Mouse (Mus musculus): ENCODE results near the gene Fam83d. TPM values are rescaled to one million over a fixed set of nuclear protein-coding genes. Genes with fewer than 3 reads are reported as not detected.

Fam83d gene
- polyA plus RNA-seq, 1 experiment from 2014 or later, result 51.1 TPM

GRCm38 (mm10) chr2:158800788-158801187, 32.9 kb downstream of the Fam83d start:
- ATAC-seq (ENCODE audit: insufficient number of reproducible peaks, low FRiP score, low TSS enrichment, low read depth), result no peak
- H3K27me3 ChIP-seq (ENCODE audit: control insufficient read depth, insufficient read depth, low read length), result no peaks in the 10 kb centered on the region
- no peaks in the 10 kb centered on the region for H3K9me3 ChIP-seq (ENCODE audit: control insufficient read depth, low read length)
- DNase-seq (ENCODE audit: low spot score), result no peak
- peaks cover 6% of the 10 kb centered on the region; the same call in 1 of the 2 replicates for H3K36me3 ChIP-seq (ENCODE audit: control insufficient read depth, insufficient read depth, low read length)
- no peak overlapping the region for H3K9ac ChIP-seq (ENCODE audit: low read length)
- H3K4me1 ChIP-seq (ENCODE audit: control insufficient read depth, insufficient read depth, low read length), result no peaks in the 10 kb centered on the region
- H3K27ac ChIP-seq (replicated peaks; ENCODE audit: low read depth, low read length), result no peak overlapping the region
- no peak overlapping the region for H3K4me2 ChIP-seq (ENCODE audit: low read depth, severe bottlenecking)
- H3K4me3 ChIP-seq (ENCODE audit: low read depth, low read length), result no peak overlapping the region
- WGBS, result 93% methylated on average over 8 of the region's 8 CpGs

GRCm38 (mm10) chr2:158803575-158803974, 35.7 kb downstream of the Fam83d start:
- 88% methylated on average over 8 of the region's 8 CpGs for WGBS
- Histone ChIP-seq H3K4me2 (ENCODE audit: low read depth, severe bottlenecking) (no peak overlapping the region), H3K9me3 (ENCODE audit: control insufficient read depth, low read length) (no peaks in the 10 kb centered on the region), H3K27ac (replicated peaks; ENCODE audit: low read depth, low read length) (no peak overlapping the region), H3K36me3 (ENCODE audit: control insufficient read depth, insufficient read depth, low read length) (peaks cover 8% of the 10 kb centered on the region; the same call in 1 of the 2 replicates), H3K9ac (ENCODE audit: low read length) (no peak overlapping the region), H3K4me3 (ENCODE audit: low read depth, low read length) (no peak overlapping the region), H3K27me3 (ENCODE audit: control insufficient read depth, insufficient read depth, low read length) (no peaks in the 10 kb centered on the region), H3K4me1 (ENCODE audit: control insufficient read depth, insufficient read depth, low read length) (no peaks in the 10 kb centered on the region)
- DNase-seq (ENCODE audit: low spot score) (no peak), ATAC-seq (ENCODE audit: insufficient number of reproducible peaks, low FRiP score, low TSS enrichment, low read depth) (no peak)

- Histone ChIP-seq H3K9me3 (ENCODE audit: control insufficient read depth, low read length) (no peaks in the 10 kb centered on the region), H3K4me2 (ENCODE audit: low read depth, severe bottlenecking) (no peak overlapping the region), H3K27me3 (ENCODE audit: control insufficient read depth, insufficient read depth, low read length) (no peaks in the 10 kb centered on the region), H3K4me3 (ENCODE audit: low read depth, low read length) (no peak overlapping the region), H3K9ac (ENCODE audit: low read length) (no peak overlapping the region), H3K27ac (replicated peaks; ENCODE audit: low read depth, low read length) (no peak overlapping the region), H3K36me3 (ENCODE audit: control insufficient read depth, insufficient read depth, low read length) (peaks cover 2% of the 10 kb centered on the region; the same call in 1 of the 2 replicates), H3K4me1 (ENCODE audit: control insufficient read depth, insufficient read depth, low read length) (no peaks in the 10 kb centered on the region)
- ATAC-seq (ENCODE audit: insufficient number of reproducible peaks, low FRiP score, low TSS enrichment, low read depth), result no peak
- DNase-seq (ENCODE audit: low spot score), result no peak
Observed at GRCm38 (mm10) chr2:158815686-158816085, 47.8 kb downstream of the Fam83d start.

GRCm38 (mm10) chr2:158816239-158816638, 48.3 kb downstream of the Fam83d start:
- peaks cover 2% of the 10 kb centered on the region; the same call in 1 of the 2 replicates for H3K36me3 ChIP-seq (ENCODE audit: control insufficient read depth, insufficient read depth, low read length)
- no peaks in the 10 kb centered on the region for H3K4me1 ChIP-seq (ENCODE audit: control insufficient read depth, insufficient read depth, low read length)
- no peak overlapping the region for H3K4me2 ChIP-seq (ENCODE audit: low read depth, severe bottlenecking)
- DNase-seq (ENCODE audit: low spot score), result no peak
- ATAC-seq (ENCODE audit: insufficient number of reproducible peaks, low FRiP score, low TSS enrichment, low read depth), result no peak
- WGBS, result 90% methylated on average over 4 of the region's 4 CpGs
- no peaks in the 10 kb centered on the region for H3K27me3 ChIP-seq (ENCODE audit: control insufficient read depth, insufficient read depth, low read length)
- no peak overlapping the region for H3K27ac ChIP-seq (replicated peaks; ENCODE audit: low read depth, low read length)
- H3K9me3 ChIP-seq (ENCODE audit: control insufficient read depth, low read length), result no peaks in the 10 kb centered on the region
- H3K4me3 ChIP-seq (ENCODE audit: low read depth, low read length), result no peak overlapping the region
- no peak overlapping the region for H3K9ac ChIP-seq (ENCODE audit: low read length)

GRCm38 (mm10) chr2:158817708-158818107, 49.8 kb downstream of the Fam83d start:
- Histone ChIP-seq H3K27me3 (ENCODE audit: control insufficient read depth, insufficient read depth, low read length) (no peaks in the 10 kb centered on the region), H3K9me3 (ENCODE audit: control insufficient read depth, low read length) (no peaks in the 10 kb centered on the region), H3K36me3 (ENCODE audit: control insufficient read depth, insufficient read depth, low read length) (0 out of 2 replicates have a peak, but pooled peaks cover 2% of the 10 kb centered on the region), H3K27ac (replicated peaks; ENCODE audit: low read depth, low read length) (no peak overlapping the region), H3K9ac (ENCODE audit: low read length) (no peak overlapping the region), H3K4me3 (ENCODE audit: low read depth, low read length) (no peak overlapping the region), H3K4me1 (ENCODE audit: control insufficient read depth, insufficient read depth, low read length) (no peaks in the 10 kb centered on the region), H3K4me2 (ENCODE audit: low read depth, severe bottlenecking) (no peak overlapping the region)
- DNase-seq (ENCODE audit: low spot score) (no peak), ATAC-seq (ENCODE audit: insufficient number of reproducible peaks, low FRiP score, low TSS enrichment, low read depth) (no peak)
- 83% methylated on average over 8 of the region's 8 CpGs for WGBS

- no peaks in the 10 kb centered on the region for H3K4me1 ChIP-seq (ENCODE audit: control insufficient read depth, insufficient read depth, low read length)
- H3K9me3 ChIP-seq (ENCODE audit: control insufficient read depth, low read length), result no peaks in the 10 kb centered on the region
- no peak overlapping the region for H3K4me2 ChIP-seq (ENCODE audit: low read depth, severe bottlenecking)
- ATAC-seq (ENCODE audit: insufficient number of reproducible peaks, low FRiP score, low TSS enrichment, low read depth) (no peak), DNase-seq (ENCODE audit: low spot score) (no peak)
- WGBS, result 87% methylated on average over 2 of the region's 2 CpGs
- H3K4me3 ChIP-seq (ENCODE audit: low read depth, low read length), result no peak overlapping the region
- H3K36me3 ChIP-seq (ENCODE audit: control insufficient read depth, insufficient read depth, low read length), result peaks cover 2% of the 10 kb centered on the region; the same call in 1 of the 2 replicates
- no peak overlapping the region for H3K27ac ChIP-seq (replicated peaks; ENCODE audit: low read depth, low read length)
- no peaks in the 10 kb centered on the region for H3K27me3 ChIP-seq (ENCODE audit: control insufficient read depth, insufficient read depth, low read length)
- no peak overlapping the region for H3K9ac ChIP-seq (ENCODE audit: low read length)
Observed at GRCm38 (mm10) chr2:158828124-158828523, 60.2 kb downstream of the Fam83d start.

- WGBS, result 85% methylated on average over 6 of the region's 6 CpGs
- peaks cover 2% of the 10 kb centered on the region; the same call in 1 of the 2 replicates for H3K36me3 ChIP-seq (ENCODE audit: control insufficient read depth, insufficient read depth, low read length)
- no peaks in the 10 kb centered on the region for H3K9me3 ChIP-seq (ENCODE audit: control insufficient read depth, low read length)
- no peak overlapping the region for H3K4me3 ChIP-seq (ENCODE audit: low read depth, low read length)
- no peak overlapping the region for H3K9ac ChIP-seq (ENCODE audit: low read length)
- H3K27ac ChIP-seq (replicated peaks; ENCODE audit: low read depth, low read length), result no peak overlapping the region
- no peaks in the 10 kb centered on the region for H3K27me3 ChIP-seq (ENCODE audit: control insufficient read depth, insufficient read depth, low read length)
- ATAC-seq (ENCODE audit: insufficient number of reproducible peaks, low FRiP score, low TSS enrichment, low read depth), result no peak
- H3K4me1 ChIP-seq (ENCODE audit: control insufficient read depth, insufficient read depth, low read length), result no peaks in the 10 kb centered on the region
- no peak for DNase-seq (ENCODE audit: low spot score)
- no peak overlapping the region for H3K4me2 ChIP-seq (ENCODE audit: low read depth, severe bottlenecking)
Observed at GRCm38 (mm10) chr2:158829746-158830145, 61.9 kb downstream of the Fam83d start.

GRCm38 (mm10) chr2:158833221-158833620, 65.3 kb downstream of the Fam83d start:
- WGBS, result 85% methylated on average over 5 of the region's 5 CpGs
- no peaks in the 10 kb centered on the region for H3K4me1 ChIP-seq (ENCODE audit: control insufficient read depth, insufficient read depth, low read length)
- no peaks in the 10 kb centered on the region for H3K9me3 ChIP-seq (ENCODE audit: control insufficient read depth, low read length)
- no peak for ATAC-seq (ENCODE audit: insufficient number of reproducible peaks, low FRiP score, low TSS enrichment, low read depth)
- H3K36me3 ChIP-seq (ENCODE audit: control insufficient read depth, insufficient read depth, low read length), result peaks cover 2% of the 10 kb centered on the region
- no peak for DNase-seq (ENCODE audit: low spot score)
- H3K27me3 ChIP-seq (ENCODE audit: control insufficient read depth, insufficient read depth, low read length), result no peaks in the 10 kb centered on the region
- H3K4me3 ChIP-seq (ENCODE audit: low read depth, low read length), result no peak overlapping the region
- no peak overlapping the region for H3K9ac ChIP-seq (ENCODE audit: low read length)
- H3K4me2 ChIP-seq (ENCODE audit: low read depth, severe bottlenecking), result no peak overlapping the region
- H3K27ac ChIP-seq (replicated peaks; ENCODE audit: low read depth, low read length), result no peak overlapping the region

GRCm38 (mm10) chr2:158833645-158834044, 65.8 kb downstream of the Fam83d start:
- H3K27ac ChIP-seq (replicated peaks; ENCODE audit: low read depth, low read length), result no peak overlapping the region
- no peak overlapping the region for H3K4me3 ChIP-seq (ENCODE audit: low read depth, low read length)
- no peak overlapping the region for H3K4me2 ChIP-seq (ENCODE audit: low read depth, severe bottlenecking)
- peaks cover 2% of the 10 kb centered on the region for H3K36me3 ChIP-seq (ENCODE audit: control insufficient read depth, insufficient read depth, low read length)
- H3K9me3 ChIP-seq (ENCODE audit: control insufficient read depth, low read length), result no peaks in the 10 kb centered on the region
- WGBS, result 77% methylated on average over 2 of the region's 2 CpGs
- no peak for ATAC-seq (ENCODE audit: insufficient number of reproducible peaks, low FRiP score, low TSS enrichment, low read depth)
- DNase-seq (ENCODE audit: low spot score), result no peak
- no peaks in the 10 kb centered on the region for H3K27me3 ChIP-seq (ENCODE audit: control insufficient read depth, insufficient read depth, low read length)
- no peak overlapping the region for H3K9ac ChIP-seq (ENCODE audit: low read length)
- no peaks in the 10 kb centered on the region for H3K4me1 ChIP-seq (ENCODE audit: control insufficient read depth, insufficient read depth, low read length)
